Mouse (Mus musculus) gastrocnemius, adult 2 months (tissue): ENCODE data around the gene Lexm. TPM values are rescaled to one million over a fixed set of nuclear protein-coding genes. Genes with fewer than 3 reads are reported as not detected.

ENCODE experiments used
- DNase-seq: peaks from one replicate; pipeline ENCODE4 v3.0.0; 2022
- H3K27ac ChIP-seq: fragments of 200-600 bp; 2 replicates; pipeline ENCODE4 v1.8.1; 2022; ENCODE audit warnings: mild to moderate bottlenecking
- H3K4me3 ChIP-seq: fragments of 200-600 bp; 2 replicates; pipeline ENCODE4 v1.8.1; 2022; ENCODE audit warnings: mild to moderate bottlenecking, moderate library complexity
- CTCF ChIP-seq: fragments of 200-600 bp; IDR thresholded peaks from 2 replicates; pipeline ENCODE4 v1.8.1; 2022; ENCODE audit warnings: antibody characterized with exemption, mild to moderate bottlenecking, moderate library complexity
- intact Hi-C: fragments of 180-260 bp; cut with DNase I; formaldehyde crosslinking; loops from one replicate; pipeline ENCODE4 v1.15.1; 2025
- long read RNA-seq, 2 experiments: library from polyadenylated mRNA; stranded (forward); transcript quantifications; one replicate each; pipeline ENCODE4 v2.0.0; 2021
- total RNA-seq, 2 experiments: library from RNA; stranded (reverse); gene quantifications; 2 replicates each; pipeline ENCODE4 v1.2.3; 2021

The Lexm gene
- not detected for total RNA-seq
- long read RNA-seq, experiment 1: 0 reads
- long read RNA-seq, experiment 2: 0 reads

GRCm38 (mm10) chr4:106617056-106617455 lies at the start of gene Lexm:
Gene Lexm (minus strand): TSS chr4:106617241.
- no peak within 1 kb of the TSS; the same call in 1 of the 2 replicates for H3K4me3 ChIP-seq
- DNase-seq: no peak
- intact Hi-C loops: no loop called here
- TF ChIP-seq CTCF: no peak
- H3K27ac ChIP-seq: no peak within 1 kb of the TSS

- intact Hi-C loops: loop anchor here (5.0 kb wide), 1 partner anchor 34 kb away; no protein-coding TSS in a partner anchor
- DNase-seq: peak; percentile 88
- Histone ChIP-seq H3K4me3 (no peak overlapping the region), H3K27ac (peak overlapping the region; percentile 90)
- peak; percentile 21; the same call in 1 of the 2 replicates for TF ChIP-seq CTCF
Observed at GRCm38 (mm10) chr4:106666546-106666945, 49.5 kb upstream of the Lexm start.

- Histone ChIP-seq H3K27ac (peak overlapping the region; percentile 90), H3K4me3 (no peak overlapping the region)
- no peak for TF ChIP-seq CTCF
- intact Hi-C loops: loop anchor here (5.0 kb wide), 1 partner anchor 33 kb away; no protein-coding TSS in a partner anchor
- DNase-seq: no peak
Observed at GRCm38 (mm10) chr4:106665673-106666072, 48.6 kb upstream of the Lexm start.

- DNase-seq: no peak
- intact Hi-C loops: loop anchor here (5.0 kb wide), 1 partner anchor 33 kb away; no protein-coding TSS in a partner anchor
- no peak overlapping the region for H3K4me3 ChIP-seq
- H3K27ac ChIP-seq: peak overlapping the region; percentile 90
- no peak for TF ChIP-seq CTCF
Observed at GRCm38 (mm10) chr4:106665269-106665668, 48.2 kb upstream of the Lexm start.

- H3K27ac ChIP-seq: peak overlapping the region; percentile 90
- intact Hi-C loops: loop anchor here (5.0 kb wide), 1 partner anchor 32 kb away; no protein-coding TSS in a partner anchor
- H3K4me3 ChIP-seq: no peak overlapping the region
- no peak for TF ChIP-seq CTCF
- no peak for DNase-seq
Observed at GRCm38 (mm10) chr4:106664697-106665096, 47.7 kb upstream of the Lexm start.

- no peak overlapping the region for H3K4me3 ChIP-seq
- H3K27ac ChIP-seq: peak overlapping the region; percentile 90
- TF ChIP-seq CTCF: no peak
- no peak for DNase-seq
- intact Hi-C loops: no loop called here
Observed at GRCm38 (mm10) chr4:106663956-106664470, 47.0 kb upstream of the Lexm start.

- Histone ChIP-seq H3K27ac (peak overlapping the region; percentile 80), H3K4me3 (no peak overlapping the region)
- TF ChIP-seq CTCF: no peak
- intact Hi-C loops: no loop called here
- peak; percentile 73 for DNase-seq
Observed at GRCm38 (mm10) chr4:106655681-106656080, 38.6 kb upstream of the Lexm start.

GRCm38 (mm10) chr4:106653051-106653450 lies 36.0 kb upstream of the Lexm start:
- Histone ChIP-seq H3K4me3 (no peak overlapping the region), H3K27ac (no peak overlapping the region)
- DNase-seq: peak; percentile 6
- TF ChIP-seq CTCF: no peak
- intact Hi-C loops: no loop called here

- Histone ChIP-seq H3K27ac (no peak overlapping the region), H3K4me3 (no peak overlapping the region)
- intact Hi-C loops: no loop called here
- TF ChIP-seq CTCF: no peak
- DNase-seq: no peak
Observed at GRCm38 (mm10) chr4:106652546-106652945, 35.5 kb upstream of the Lexm start.

GRCm38 (mm10) chr4:106650833-106651527 lies 33.9 kb upstream of the Lexm start, which contains the start of gene Pars2:
Gene Pars2 (plus strand): TSS chr4:106651069.
- H3K4me3 ChIP-seq: peak within 1 kb of the TSS; percentile 84

GRCm38 (mm10) chr4:106647137-106647536 lies 30.1 kb upstream of the Lexm start:
- DNase-seq: no peak
- intact Hi-C loops: no loop called here
- TF ChIP-seq CTCF: no peak

More at GRCm38 (mm10) chr4:106650833-106651527, 33.9 kb upstream of the Lexm start, which contains the start of gene Pars2:
- intact Hi-C loops: no loop called here
- peak within 1 kb of the TSS; percentile 87 for H3K27ac ChIP-seq
- TF ChIP-seq CTCF: no peak
- DNase-seq: peak; percentile 98

GRCm38 (mm10) chr4:106645797-106646196 lies 28.8 kb upstream of the Lexm start:
- TF ChIP-seq CTCF: no peak
- DNase-seq: no peak
- Histone ChIP-seq H3K27ac (peak overlapping the region; percentile 69), H3K4me3 (no peak overlapping the region)
- intact Hi-C loops: no loop called here

More at GRCm38 (mm10) chr4:106647137-106647536, 30.1 kb upstream of the Lexm start:
- no peak overlapping the region for H3K4me3 ChIP-seq
- peak overlapping the region; percentile 69 for H3K27ac ChIP-seq

GRCm38 (mm10) chr4:106644218-106644610 lies 27.2 kb upstream of the Lexm start:
- peak; percentile 80 for DNase-seq
- TF ChIP-seq CTCF: no peak

More at GRCm38 (mm10) chr4:106644218-106644610, 27.2 kb upstream of the Lexm start:
- no peak overlapping the region for H3K4me3 ChIP-seq
- intact Hi-C loops: no loop called here
- peak overlapping the region; percentile 77 for H3K27ac ChIP-seq
